Mouse (Mus musculus) kidney, embryonic 14.5 days (tissue): ENCODE results near the gene Il9r. TPM values are rescaled to one million over a fixed set of nuclear protein-coding genes. Genes with fewer than 3 reads are reported as not detected.

ENCODE experiments used
- ATAC-seq: fragments of 200-750 bp; cut with Nextera tagmentation; 2 replicates; pipeline ENCODE4 v1.8.0; 2017; ENCODE audit warnings: moderate number of reproducible peaks, mild to moderate bottlenecking, moderate TSS enrichment, moderate library complexity; ENCODE audit not compliant: low FRiP score, low TSS enrichment
- H3K27ac ChIP-seq: fragments of 300-500 bp; sonication (generic); 2 replicates; pipeline ENCODE4 v1.5.1; 2014; ENCODE audit warnings: low read depth, mild to moderate bottlenecking, low read length, moderate library complexity, mixed read lengths
- H3K27me3 ChIP-seq: fragments of 300-500 bp; sonication (generic); 2 replicates; pipeline ENCODE4 v1.6.1; 2014; ENCODE audit warnings: mild to moderate bottlenecking, low read length; ENCODE audit not compliant: control insufficient read depth, insufficient read depth
- H3K36me3 ChIP-seq: fragments of 300-500 bp; sonication (generic); 2 replicates; pipeline ENCODE4 v1.6.1; 2014; ENCODE audit warnings: low read length, mixed read lengths; ENCODE audit not compliant: control insufficient read depth, insufficient read depth
- H3K4me1 ChIP-seq: fragments of 300-500 bp; sonication (generic); 2 replicates; pipeline ENCODE4 v1.6.1; 2014; ENCODE audit warnings: low read length, mixed read lengths; ENCODE audit not compliant: control insufficient read depth, insufficient read depth
- H3K4me2 ChIP-seq: fragments of 300-500 bp; sonication (generic); replicated peaks from 2 replicates; pipeline ENCODE4 v1.6.1; 2014; ENCODE audit warnings: low read depth, mild to moderate bottlenecking, low read length
- H3K4me3 ChIP-seq: fragments of 300-500 bp; sonication (generic); 2 replicates; pipeline ENCODE4 v1.5.1; 2014; ENCODE audit warnings: mild to moderate bottlenecking, low read length
- H3K9ac ChIP-seq: fragments of 300-500 bp; sonication (generic); 2 replicates; pipeline ENCODE4 v1.6.1; 2014; ENCODE audit warnings: low read depth, mild to moderate bottlenecking, low read length, moderate library complexity
- H3K9me3 ChIP-seq: fragments of 300-500 bp; sonication (generic); 2 replicates; pipeline ENCODE4 v1.6.1; 2016; ENCODE audit warnings: low read length; ENCODE audit not compliant: control insufficient read depth
- WGBS: fragments of 180-500 bp; shearing (Covaris S2); extraction: QIAGEN DNeasy Blood & Tissue Kit; methylation state at CpG from one replicate; pipeline ENCODE4 v1.1.7; 2014; 5-methylcytosine and 5-hydroxymethylcytosine counted together
- polyA plus RNA-seq: library from polyadenylated mRNA; unstranded; fragments of >200 nt; fragmentation: Nextera tagmentation; extraction: Ambion mirVana; gene quantifications from 2 replicates; pipeline ENCODE4 v1.2.1, GENCODE M21; 2014

The Il9r gene
- polyA plus RNA-seq, 1 experiment from 2014 or later, result not detected

GRCm38 (mm10) chr11:32160341-32160740 lies 39.7 kb downstream of the Il9r start:
- Histone ChIP-seq H3K9me3 (no peaks in the 10 kb centered on the region), H3K4me2 (no peak overlapping the region), H3K36me3 (no peaks in the 10 kb centered on the region), H3K4me3 (no peak overlapping the region), H3K27me3 (no peaks in the 10 kb centered on the region; the same call in 1 of the 2 replicates), H3K4me1 (no peaks in the 10 kb centered on the region; the same call in 1 of the 2 replicates), H3K9ac (no peak overlapping the region), H3K27ac (no peak overlapping the region)
- 71% methylated on average over 7 of the region's 7 CpGs for whole genome bisulfite sequencing
- no peak for ATAC-seq

GRCm38 (mm10) chr11:32159176-32159575 lies 40.9 kb downstream of the Il9r start:
- no peak overlapping the region for H3K4me2 ChIP-seq
- ATAC-seq, result no peak
- H3K9me3 ChIP-seq, result no peaks in the 10 kb centered on the region
- no peaks in the 10 kb centered on the region for H3K36me3 ChIP-seq
- 76% methylated on average over 3 of the region's 3 CpGs for WGBS
- H3K4me3 ChIP-seq, result no peak overlapping the region
- no peak overlapping the region for H3K9ac ChIP-seq
- H3K27me3 ChIP-seq, result no peaks in the 10 kb centered on the region; the same call in 1 of the 2 replicates
- H3K27ac ChIP-seq, result no peak overlapping the region
- no peaks in the 10 kb centered on the region; the same call in 1 of the 2 replicates for H3K4me1 ChIP-seq

- WGBS, result 72% methylated on average over 18 of the region's 18 CpGs
- ATAC-seq, result no peak
- H3K27me3 ChIP-seq, result no peaks in the 10 kb centered on the region; the same call in 1 of the 2 replicates
- H3K9me3 ChIP-seq, result no peaks in the 10 kb centered on the region
- H3K4me1 ChIP-seq, result no peaks in the 10 kb centered on the region; the same call in 1 of the 2 replicates
- H3K27ac ChIP-seq, result no peak overlapping the region
- H3K36me3 ChIP-seq, result no peaks in the 10 kb centered on the region
- H3K4me3 ChIP-seq, result no peak overlapping the region
- H3K4me2 ChIP-seq, result no peak overlapping the region
- no peak overlapping the region for H3K9ac ChIP-seq
Measured at GRCm38 (mm10) chr11:32157791-32158594, 42.1 kb downstream of the Il9r start.

- 86% methylated on average over 7 of the region's 7 CpGs for WGBS
- Histone ChIP-seq H3K9ac (no peak overlapping the region), H3K9me3 (no peaks in the 10 kb centered on the region), H3K27me3 (no peaks in the 10 kb centered on the region; the same call in 1 of the 2 replicates), H3K27ac (no peak overlapping the region), H3K36me3 (no peaks in the 10 kb centered on the region), H3K4me2 (no peak overlapping the region), H3K4me1 (no peaks in the 10 kb centered on the region; the same call in 1 of the 2 replicates), H3K4me3 (no peak overlapping the region)
- no peak for ATAC-seq
Measured at GRCm38 (mm10) chr11:32156854-32157630, 43.0 kb downstream of the Il9r start.

GRCm38 (mm10) chr11:32153216-32153615 lies 46.9 kb downstream of the Il9r start:
- ATAC-seq, result no peak
- Histone ChIP-seq H3K9me3 (no peaks in the 10 kb centered on the region), H3K27ac (no peak overlapping the region), H3K4me2 (no peak overlapping the region), H3K27me3 (no peaks in the 10 kb centered on the region), H3K36me3 (no peaks in the 10 kb centered on the region), H3K9ac (no peak overlapping the region), H3K4me1 (no peaks in the 10 kb centered on the region), H3K4me3 (no peak overlapping the region)
- WGBS, result 90% methylated on average over 7 of the region's 7 CpGs

- H3K4me2 ChIP-seq, result no peak overlapping the region
- ATAC-seq, result no peak
- no peaks in the 10 kb centered on the region for H3K27me3 ChIP-seq
- no peak overlapping the region for H3K27ac ChIP-seq
- no peaks in the 10 kb centered on the region for H3K36me3 ChIP-seq
- H3K9ac ChIP-seq, result no peak overlapping the region
- H3K4me1 ChIP-seq, result no peaks in the 10 kb centered on the region
- H3K4me3 ChIP-seq, result no peak overlapping the region
- H3K9me3 ChIP-seq, result no peaks in the 10 kb centered on the region
Measured at GRCm38 (mm10) chr11:32152814-32153213, 47.3 kb downstream of the Il9r start.

- Histone ChIP-seq H3K9ac (no peak overlapping the region), H3K9me3 (no peaks in the 10 kb centered on the region), H3K4me2 (no peak overlapping the region), H3K4me3 (no peak overlapping the region), H3K27ac (no peak overlapping the region), H3K36me3 (no peaks in the 10 kb centered on the region), H3K4me1 (no peaks in the 10 kb centered on the region), H3K27me3 (no peaks in the 10 kb centered on the region)
- no peak for ATAC-seq
- WGBS, result 94% methylated on average over 5 of the region's 5 CpGs
Measured at GRCm38 (mm10) chr11:32151243-32151642, 48.8 kb downstream of the Il9r start.

- Histone ChIP-seq H3K4me3 (no peak overlapping the region), H3K27ac (no peak overlapping the region), H3K36me3 (no peaks in the 10 kb centered on the region), H3K27me3 (no peaks in the 10 kb centered on the region), H3K4me2 (no peak overlapping the region), H3K4me1 (no peaks in the 10 kb centered on the region), H3K9ac (no peak overlapping the region), H3K9me3 (no peaks in the 10 kb centered on the region)
- no peak for ATAC-seq
- WGBS, result 74% methylated on average over 11 of the region's 11 CpGs
Measured at GRCm38 (mm10) chr11:32149605-32150004, 50.5 kb downstream of the Il9r start.

- 76% methylated on average over 5 of the region's 5 CpGs for WGBS
- Histone ChIP-seq H3K4me3 (no peak overlapping the region), H3K4me1 (peaks cover 5% of the 10 kb centered on the region), H3K9me3 (no peaks in the 10 kb centered on the region), H3K27ac (no peak overlapping the region), H3K36me3 (no peaks in the 10 kb centered on the region), H3K9ac (no peak overlapping the region), H3K27me3 (no peaks in the 10 kb centered on the region), H3K4me2 (no peak overlapping the region)
- no peak for ATAC-seq
Measured at GRCm38 (mm10) chr11:32142771-32143170, 57.3 kb downstream of the Il9r start.
